Mouse (Mus musculus) embryonic fibroblast, embryonic 13.5 days (primary cell): ENCODE data around the gene Zfp961.

Experiments
- CTCF ChIP-seq: IDR thresholded peaks from 2 replicates; pipeline ENCODE4 v1.5.1; 2011; ENCODE audit warnings: mild to moderate bottlenecking, control low read depth, low read length, moderate library complexity, borderline replicate concordance; ENCODE audit not compliant: insufficient read depth
- POLR2A ChIP-seq: IDR thresholded peaks from 2 replicates; pipeline ENCODE4 v1.6.1; 2011; ENCODE audit warnings: low read depth, mild to moderate bottlenecking, control low read depth, low read length, moderate library complexity

GRCm38 (mm10) chr8:71954666-71955065 is 3.8 kb downstream of the Zfp961 start:
- no peak for TF ChIP-seq POLR2A
- TF ChIP-seq CTCF: no peak
